Mouse (Mus musculus) spleen, adult 2 months (tissue): Measurements from ENCODE around the gene M1ap.

ENCODE experiments used
- CTCF ChIP-seq: fragments of 200-500 bp; IDR thresholded peaks from 2 replicates; pipeline ENCODE4 v1.5.1; 2011; ENCODE audit warnings: mild to moderate bottlenecking, inconsistent platforms; ENCODE audit not compliant: insufficient read depth, insufficient read length, insufficient replicate concordance; ENCODE audit errors: extremely low read depth
- POLR2A ChIP-seq: fragments of 200-500 bp; IDR thresholded peaks from 2 replicates; pipeline ENCODE4 v1.6.1; 2011; ENCODE audit warnings: low read depth, low read length, inconsistent platforms

DNA sequence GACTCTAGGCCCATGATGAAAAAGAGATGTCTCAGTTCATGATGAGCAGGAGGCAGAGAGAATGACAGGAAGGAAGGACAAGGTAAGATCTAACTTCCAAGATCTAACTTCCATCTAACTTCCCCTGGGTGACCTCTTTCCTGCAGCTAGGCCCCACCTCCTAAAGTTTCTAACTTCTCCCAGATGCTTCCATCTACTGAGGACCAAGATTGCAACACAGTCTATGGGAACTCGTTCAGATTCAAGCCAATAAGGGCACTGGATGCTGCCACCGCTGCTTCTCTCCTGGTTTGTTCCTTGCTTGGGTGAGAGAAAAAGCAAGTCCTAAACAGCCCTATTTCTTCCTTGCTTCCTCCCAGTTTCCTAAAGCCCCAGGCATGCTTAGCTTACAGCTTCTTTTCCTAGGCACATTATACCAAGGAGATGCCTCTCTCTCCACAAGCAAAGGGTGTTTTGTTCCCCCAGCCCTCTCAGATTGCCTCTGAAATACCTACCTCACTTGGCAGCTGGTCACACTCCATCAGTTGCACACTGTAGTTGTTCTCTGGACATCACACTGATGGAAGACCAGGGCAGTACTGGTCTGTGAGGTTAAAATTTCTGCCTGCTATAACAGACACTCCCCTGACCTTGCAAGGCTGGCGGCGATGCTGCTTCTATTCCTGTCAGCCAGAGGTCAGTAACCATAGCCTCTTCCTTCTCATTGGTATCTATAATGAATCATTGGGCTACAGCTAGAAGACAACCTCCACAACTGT is 74.3 kb downstream of the M1ap start:
- TF ChIP-seq POLR2A: no peak
- no peak for TF ChIP-seq CTCF
